Mouse (Mus musculus) liver, embryonic 14.5 days (tissue): ENCODE results near the gene Golga4.

Experiments used
- CTCF ChIP-seq: IDR thresholded peaks from 2 replicates; pipeline ENCODE4 v1.5.1; 2016; ENCODE audit warnings: antibody characterized with exemption, low read depth, control low read depth
- EP300 ChIP-seq: IDR thresholded peaks from 2 replicates; pipeline ENCODE4 v1.6.1; 2016; ENCODE audit warnings: antibody characterized with exemption, low read depth

- TF ChIP-seq EP300 = no peak
- no peak for TF ChIP-seq CTCF
These were observed 57.8 kb downstream of the Golga4 start for GRCm38 (mm10) chr9:118563866-118564265.
